Mouse (Mus musculus): ENCODE measurements around the gene Dao.

- TF ChIP-seq CTCF (IDR thresholded peaks at IDR 0.05; ENCODE audit: low read depth) (no peak), EP300 (optimal IDR thresholded peaks at IDR 0.05) (no peak)
Measured at GRCm38 (mm10) chr5:114030652-114031051, 27.1 kb downstream of the Dao start.
